Mouse (Mus musculus): Measurements from ENCODE around the gene A930018P22Rik. TPM values are rescaled to one million over a fixed set of nuclear protein-coding genes. Genes with fewer than 3 reads are reported as not detected.

A930018P22Rik gene
- polyA plus RNA-seq, 1 experiment, result not detected

- Histone ChIP-seq H3K27me3 (ENCODE audit: control insufficient read depth, insufficient read depth, low read length) (peaks cover 6% of the 10 kb centered on the region; the same call in 1 of the 2 replicates), H3K4me1 (ENCODE audit: control insufficient read depth, insufficient read depth, insufficient read length, low read length) (peaks cover 3% of the 10 kb centered on the region), H3K27ac (ENCODE audit: insufficient read depth, low read depth, low read length) (no peak overlapping the region), H3K4me3 (ENCODE audit: low read depth, low read length) (no peak overlapping the region), H3K36me3 (ENCODE audit: control insufficient read depth, insufficient read depth, low read length) (no peaks in the 10 kb centered on the region)
- WGBS, result 79% methylated on average over 1 of the region's 1 CpGs
- TF ChIP-seq CTCF (IDR thresholded peaks at IDR 0.05; ENCODE audit: extremely low read depth, insufficient read length, insufficient replicate concordance, low read depth, low read length) (no peak), POLR2A (IDR thresholded peaks at IDR 0.05; ENCODE audit: low read depth, low read length) (no peak)
Measured at GRCm38 (mm10) chr2:104119097-104119496, 3.5 kb upstream of the A930018P22Rik start.

- H3K4me3 ChIP-seq (ENCODE audit: low read depth, low read length), result no peak overlapping the region
- H3K36me3 ChIP-seq (ENCODE audit: control insufficient read depth, insufficient read depth, low read length), result no peaks in the 10 kb centered on the region
- 74% methylated on average over 6 of the region's 6 CpGs for WGBS
- H3K4me1 ChIP-seq (ENCODE audit: control insufficient read depth, insufficient read depth, insufficient read length, low read length), result peaks cover 3% of the 10 kb centered on the region
- peaks cover 6% of the 10 kb centered on the region; the same call in 1 of the 2 replicates for H3K27me3 ChIP-seq (ENCODE audit: control insufficient read depth, insufficient read depth, low read length)
- H3K27ac ChIP-seq (ENCODE audit: insufficient read depth, low read depth, low read length), result 0 out of 2 replicates have a peak overlapping the region, but pooled peaks have one; percentile 8
- TF ChIP-seq POLR2A (IDR thresholded peaks at IDR 0.05; ENCODE audit: low read depth, low read length) (no peak), CTCF (IDR thresholded peaks at IDR 0.05; ENCODE audit: extremely low read depth, insufficient read length, insufficient replicate concordance, low read depth, low read length) (no peak)
Measured at GRCm38 (mm10) chr2:104120312-104120711, 2.3 kb upstream of the A930018P22Rik start.

GRCm38 (mm10) chr2:104121681-104122504 is 676 bp upstream of the A930018P22Rik start:
- TF ChIP-seq POLR2A (IDR thresholded peaks at IDR 0.05; ENCODE audit: low read depth, low read length), result no peak
- no peak for TF ChIP-seq CTCF (IDR thresholded peaks at IDR 0.05; ENCODE audit: extremely low read depth, insufficient read length, insufficient replicate concordance, low read depth, low read length)
- WGBS, result 54% methylated on average over 8 of the region's 8 CpGs
- H3K4me3 ChIP-seq (ENCODE audit: low read depth, low read length), result peak overlapping the region; percentile 80
- H3K27ac ChIP-seq (ENCODE audit: insufficient read depth, low read depth, low read length), result no peak overlapping the region
- H3K4me1 ChIP-seq (ENCODE audit: control insufficient read depth, insufficient read depth, insufficient read length, low read length), result peaks cover 3% of the 10 kb centered on the region
- H3K36me3 ChIP-seq (ENCODE audit: control insufficient read depth, insufficient read depth, low read length), result no peaks in the 10 kb centered on the region
- peaks cover 10% of the 10 kb centered on the region for H3K27me3 ChIP-seq (ENCODE audit: control insufficient read depth, insufficient read depth, low read length)

- Histone ChIP-seq H3K27ac (ENCODE audit: insufficient read depth, low read depth, low read length) (no peak overlapping the region), H3K4me1 (ENCODE audit: control insufficient read depth, insufficient read depth, insufficient read length, low read length) (peaks cover 3% of the 10 kb centered on the region), H3K36me3 (ENCODE audit: control insufficient read depth, insufficient read depth, low read length) (no peaks in the 10 kb centered on the region), H3K4me3 (ENCODE audit: low read depth, low read length) (no peak overlapping the region), H3K27me3 (ENCODE audit: control insufficient read depth, insufficient read depth, low read length) (peaks cover 10% of the 10 kb centered on the region)
- TF ChIP-seq POLR2A (IDR thresholded peaks at IDR 0.05; ENCODE audit: low read depth, low read length), result no peak
- no peak for TF ChIP-seq CTCF (IDR thresholded peaks at IDR 0.05; ENCODE audit: extremely low read depth, insufficient read length, insufficient replicate concordance, low read depth, low read length)
- WGBS, result 51% methylated on average over 3 of the region's 3 CpGs
Measured at GRCm38 (mm10) chr2:104123540-104123939, 971 bp downstream of the A930018P22Rik start.

GRCm38 (mm10) chr2:104124071-104124470 is 1.5 kb downstream of the A930018P22Rik start:
- WGBS, result 82% methylated on average over 5 of the region's 5 CpGs
- TF ChIP-seq CTCF (IDR thresholded peaks at IDR 0.05; ENCODE audit: extremely low read depth, insufficient read length, insufficient replicate concordance, low read depth, low read length), result no peak
- TF ChIP-seq POLR2A (IDR thresholded peaks at IDR 0.05; ENCODE audit: low read depth, low read length), result no peak
- Histone ChIP-seq H3K27ac (ENCODE audit: insufficient read depth, low read depth, low read length) (no peak overlapping the region), H3K4me3 (ENCODE audit: low read depth, low read length) (no peak overlapping the region), H3K4me1 (ENCODE audit: control insufficient read depth, insufficient read depth, insufficient read length, low read length) (peaks cover 3% of the 10 kb centered on the region), H3K27me3 (ENCODE audit: control insufficient read depth, insufficient read depth, low read length) (peaks cover 10% of the 10 kb centered on the region), H3K36me3 (ENCODE audit: control insufficient read depth, insufficient read depth, low read length) (no peaks in the 10 kb centered on the region)

GRCm38 (mm10) chr2:104128803-104129531 is 6.4 kb downstream of the A930018P22Rik start:
- no peaks in the 10 kb centered on the region; the same call in 1 of the 2 replicates for H3K4me1 ChIP-seq (ENCODE audit: control insufficient read depth, insufficient read depth, insufficient read length, low read length)
- no peak for TF ChIP-seq CTCF (IDR thresholded peaks at IDR 0.05; ENCODE audit: extremely low read depth, insufficient read length, insufficient replicate concordance, low read depth, low read length)
- TF ChIP-seq POLR2A (IDR thresholded peaks at IDR 0.05; ENCODE audit: low read depth, low read length), result no peak
- H3K36me3 ChIP-seq (ENCODE audit: control insufficient read depth, insufficient read depth, low read length), result no peaks in the 10 kb centered on the region
- no peak overlapping the region for H3K4me3 ChIP-seq (ENCODE audit: low read depth, low read length)
- H3K27ac ChIP-seq (ENCODE audit: insufficient read depth, low read depth, low read length), result no peak overlapping the region
- WGBS, result 60% methylated on average over 13 of the region's 13 CpGs
- peaks cover 4% of the 10 kb centered on the region; the same call in 1 of the 2 replicates for H3K27me3 ChIP-seq (ENCODE audit: control insufficient read depth, insufficient read depth, low read length)

- Histone ChIP-seq H3K4me3 (ENCODE audit: low read depth, low read length) (no peak overlapping the region), H3K27me3 (ENCODE audit: control insufficient read depth, insufficient read depth, low read length) (peaks cover 4% of the 10 kb centered on the region; the same call in 1 of the 2 replicates), H3K36me3 (ENCODE audit: control insufficient read depth, insufficient read depth, low read length) (no peaks in the 10 kb centered on the region), H3K4me1 (ENCODE audit: control insufficient read depth, insufficient read depth, insufficient read length, low read length) (no peaks in the 10 kb centered on the region; the same call in 1 of the 2 replicates), H3K27ac (ENCODE audit: insufficient read depth, low read depth, low read length) (no peak overlapping the region)
- 33% methylated on average over 6 of the region's 6 CpGs for WGBS
- TF ChIP-seq CTCF (IDR thresholded peaks at IDR 0.05; ENCODE audit: extremely low read depth, insufficient read length, insufficient replicate concordance, low read depth, low read length) (no peak), POLR2A (IDR thresholded peaks at IDR 0.05; ENCODE audit: low read depth, low read length) (no peak)
Measured at GRCm38 (mm10) chr2:104130165-104130564, 7.6 kb downstream of the A930018P22Rik start.
